Mouse (Mus musculus): ENCODE measurements at regions not wholly inside any gene's neighbourhood (a gene's known extent, or its start where the extent isn't known, plus 50 kb on each side); places are given as distances from the start of the nearest gene placed in this dataset.

DNA sequence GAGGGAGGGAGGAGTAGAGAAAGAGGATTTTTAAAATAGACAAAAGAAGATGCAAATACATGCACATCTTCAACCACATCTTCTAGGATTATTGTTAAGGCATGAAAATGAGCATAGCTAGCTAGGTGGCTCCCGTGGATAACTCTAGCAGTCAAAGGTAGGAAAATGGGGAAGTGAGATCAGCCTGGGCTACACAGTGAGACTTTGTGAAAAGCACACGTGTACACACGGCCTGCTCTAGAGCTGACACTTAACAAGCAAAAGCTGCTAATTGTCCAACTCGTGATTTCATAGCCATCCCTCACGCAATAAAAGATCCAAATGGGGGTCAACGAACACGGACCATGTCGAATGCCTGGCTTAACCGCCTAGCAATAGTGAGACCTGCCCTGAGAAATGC lies 642.0 kb upstream of the Sox9 start:
- no peak for DNase-seq

GRCm38 (mm10) chr11:112140495-112140894 lies 641.5 kb upstream of the Sox9 start:
- peak; percentile 95 for DNase-seq

GRCm38 (mm10) chr11:112140912-112141311 lies 641.1 kb upstream of the Sox9 start:
- DNase-seq = no peak

DNA sequence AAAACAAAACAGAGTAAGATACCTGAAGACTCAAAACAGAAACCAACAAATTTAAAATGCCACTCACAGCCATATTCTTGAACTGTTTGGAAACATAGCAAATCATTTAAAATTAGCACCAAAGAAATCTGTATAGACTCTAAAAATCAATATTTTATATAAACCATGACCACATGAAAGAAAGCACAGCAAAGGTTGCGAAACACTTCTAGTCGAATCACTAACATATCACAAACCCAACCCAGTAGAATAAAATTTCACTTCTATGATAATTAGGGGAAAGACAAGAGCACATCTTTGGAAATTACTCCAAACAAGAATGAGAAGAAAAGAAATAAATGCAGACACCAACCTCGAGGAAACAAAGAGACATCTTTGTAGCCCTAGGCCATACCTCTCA lies 630.0 kb upstream of the Sox9 start:
- no peak for DNase-seq

DNA sequence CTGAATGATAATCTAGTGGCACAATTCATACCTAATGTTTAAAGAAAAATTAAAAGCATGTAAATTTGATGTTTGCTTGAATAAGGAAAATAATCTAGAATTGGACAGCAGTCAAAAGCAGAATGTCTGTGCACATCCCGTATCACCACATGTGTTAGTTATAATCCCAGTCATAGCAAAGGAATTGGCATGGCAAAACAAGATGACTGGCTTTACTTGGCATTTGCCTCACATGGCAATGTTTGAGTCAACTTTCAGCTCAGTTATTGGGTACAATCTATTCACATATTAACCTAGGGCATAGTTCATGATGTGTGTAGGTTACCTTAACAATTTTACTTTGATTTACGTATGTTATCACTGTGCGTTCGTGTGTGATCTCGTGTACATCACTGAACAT lies 628.8 kb upstream of the Sox9 start:
- DNase-seq = no peak

DNA sequence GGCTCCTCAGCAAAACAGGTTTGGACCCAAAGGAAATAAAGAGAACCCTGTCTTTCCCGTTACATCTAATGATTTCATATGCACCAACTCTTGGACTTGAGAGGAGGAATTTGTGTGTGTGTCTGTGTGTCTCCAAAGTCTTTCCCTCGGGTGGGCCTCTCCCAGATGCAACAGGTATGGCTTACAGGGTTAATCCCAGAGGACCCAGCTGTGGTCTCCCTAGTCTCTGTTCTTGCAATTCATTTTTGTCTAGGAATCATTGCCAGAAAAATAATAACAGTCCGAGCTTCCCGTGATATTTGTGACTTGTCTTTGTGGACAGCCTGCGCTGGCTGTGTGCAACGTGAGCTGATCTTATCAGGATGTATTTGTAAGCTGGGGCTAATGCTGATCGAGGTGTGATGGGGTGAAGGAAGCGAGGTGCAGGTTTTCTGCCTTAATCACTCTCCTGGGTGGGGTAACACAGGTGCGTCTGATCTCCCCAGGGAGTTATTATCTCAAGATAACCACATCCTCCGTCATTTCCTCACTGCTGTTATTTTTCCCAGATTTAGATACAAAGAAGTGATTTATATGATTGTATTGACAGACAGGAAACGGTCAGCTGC lies 627.2 kb upstream of the Sox9 start:
- DNase-seq = no peak

DNA sequence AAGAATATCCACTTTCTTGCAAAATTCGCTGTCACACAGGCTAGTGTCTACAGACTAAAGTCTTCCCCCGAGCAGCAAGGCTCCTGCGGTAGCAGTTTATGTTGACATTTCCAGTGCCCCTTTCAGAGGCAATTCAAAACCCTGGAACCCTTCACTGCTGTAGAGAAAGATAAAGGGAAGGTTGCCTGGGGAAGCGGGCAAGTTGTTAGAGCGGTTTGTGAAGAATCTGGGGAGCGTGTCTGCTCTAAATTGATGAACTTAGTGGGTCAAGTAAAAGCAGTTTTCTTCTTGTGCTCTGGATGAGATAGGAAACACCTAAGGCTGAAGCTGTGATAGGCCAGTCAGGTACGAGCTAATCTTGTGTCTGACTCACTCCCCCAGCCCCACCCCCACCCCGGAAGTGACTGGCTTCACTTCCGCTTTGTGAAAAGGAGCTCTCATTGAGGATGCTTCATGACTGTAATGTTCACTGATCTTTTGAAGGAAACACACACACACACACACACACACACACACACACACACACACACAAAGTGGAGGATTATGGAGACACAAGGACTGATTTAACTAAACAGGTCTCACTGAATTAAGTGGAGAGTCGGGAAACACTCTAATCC lies 626.6 kb upstream of the Sox9 start:
- DNase-seq = no peak

DNA sequence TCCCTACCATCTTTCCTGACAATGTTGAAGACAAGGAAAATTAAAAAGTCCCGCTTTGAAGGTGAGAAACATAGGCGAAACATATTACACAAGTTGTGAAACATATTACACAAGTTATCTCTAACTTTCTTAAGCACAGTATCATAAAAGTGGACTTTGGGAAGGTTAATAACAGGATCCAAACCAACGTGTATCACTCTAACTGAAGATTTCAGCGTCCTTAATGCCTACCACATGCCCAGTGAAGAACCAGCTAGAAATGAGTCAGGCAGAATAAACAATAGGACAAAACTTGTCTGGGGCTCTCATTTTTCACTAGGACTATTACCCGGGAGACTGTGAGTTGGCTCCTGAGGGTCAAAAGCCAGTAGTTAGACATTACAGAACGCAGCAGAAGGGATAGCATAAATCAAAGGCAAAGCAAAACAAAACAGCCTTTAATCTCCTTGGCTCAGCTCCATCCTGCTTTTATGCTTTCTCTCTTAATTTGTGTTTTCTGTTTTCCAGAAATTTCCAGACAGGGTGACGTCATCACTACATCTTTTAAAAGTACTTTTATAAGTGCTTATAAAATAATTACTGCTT lies 618.3 kb upstream of the Sox9 start:
- no peak for DNase-seq

DNA sequence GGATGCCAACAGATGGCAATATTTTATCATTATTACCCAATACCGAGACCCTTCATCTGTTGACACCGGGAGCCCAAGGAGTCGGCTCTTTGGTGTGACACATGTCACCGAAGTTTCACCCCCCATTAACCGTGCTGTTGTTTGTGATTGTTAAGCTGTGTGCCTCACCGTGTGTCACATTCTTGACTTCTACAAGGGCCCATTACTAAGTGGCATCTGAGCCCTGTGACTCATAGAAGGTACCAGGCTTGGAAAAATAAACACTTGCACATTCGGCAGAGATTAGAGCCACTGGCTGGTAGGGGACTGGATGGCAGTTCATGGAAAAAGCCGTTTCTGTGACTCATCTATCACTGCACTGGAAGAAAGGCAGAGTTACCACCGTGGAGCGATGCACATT lies 608.4 kb upstream of the Sox9 start:
- DNase-seq = no peak

GRCm38 (mm10) chr11:112175302-112175701 lies 606.7 kb upstream of the Sox9 start:
- no peak for DNase-seq

GRCm38 (mm10) chr11:112180666-112181065 lies 601.4 kb upstream of the Sox9 start:
- no peak for DNase-seq

- DNase-seq = peak; percentile 93
Observed at GRCm38 (mm10) chr11:112197620-112198268, 584.3 kb upstream of the Sox9 start.

DNA sequence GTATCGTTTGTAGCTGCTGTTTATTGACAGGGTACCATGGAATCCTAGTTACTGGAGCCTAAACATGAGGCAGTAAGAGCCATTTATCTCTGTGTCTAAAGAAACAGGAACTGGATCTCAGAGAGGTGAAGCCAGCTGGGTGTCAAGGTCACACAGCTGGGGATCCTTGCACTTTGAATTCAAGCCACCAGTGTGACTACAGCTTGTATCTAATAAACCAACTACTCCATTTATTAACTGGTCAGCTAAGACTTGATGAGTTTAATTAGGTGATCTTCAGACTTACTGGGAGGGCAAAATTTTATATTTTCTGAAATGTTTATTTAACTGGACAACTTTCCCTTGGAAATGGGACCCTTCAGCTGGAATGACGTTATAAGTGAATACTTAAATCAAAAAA lies 577.5 kb upstream of the Sox9 start:
- DNase-seq = no peak

DNA sequence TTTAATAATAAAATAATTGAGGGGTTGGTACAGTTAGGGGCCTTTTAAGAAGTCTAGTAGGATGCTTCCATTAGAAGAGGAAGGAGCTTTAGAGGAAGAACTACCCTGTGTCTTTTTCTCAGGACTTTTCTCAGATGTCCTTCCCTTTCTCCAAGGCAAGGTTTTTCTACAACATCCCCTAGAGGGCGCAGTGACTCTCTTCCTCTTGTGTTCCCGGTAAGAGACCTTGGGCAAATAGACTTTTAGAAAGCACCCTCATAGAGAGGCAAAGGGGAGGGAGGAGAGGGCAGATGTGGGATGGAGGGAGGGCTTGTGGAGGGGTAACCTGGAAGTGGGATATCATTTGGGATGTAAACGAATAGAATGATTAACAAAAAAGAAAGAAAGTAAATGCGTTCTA lies 572.6 kb upstream of the Sox9 start:
- DNase-seq = peak; percentile 81

GRCm38 (mm10) chr11:112219046-112219720 lies 562.8 kb upstream of the Sox9 start:
- DNase-seq = no peak

- no peak for DNase-seq
Observed at GRCm38 (mm10) chr11:112234492-112235116, 547.4 kb upstream of the Sox9 start.

GRCm38 (mm10) chr11:112238960-112239884 lies 542.8 kb upstream of the Sox9 start:
- DNase-seq = no peak

DNA sequence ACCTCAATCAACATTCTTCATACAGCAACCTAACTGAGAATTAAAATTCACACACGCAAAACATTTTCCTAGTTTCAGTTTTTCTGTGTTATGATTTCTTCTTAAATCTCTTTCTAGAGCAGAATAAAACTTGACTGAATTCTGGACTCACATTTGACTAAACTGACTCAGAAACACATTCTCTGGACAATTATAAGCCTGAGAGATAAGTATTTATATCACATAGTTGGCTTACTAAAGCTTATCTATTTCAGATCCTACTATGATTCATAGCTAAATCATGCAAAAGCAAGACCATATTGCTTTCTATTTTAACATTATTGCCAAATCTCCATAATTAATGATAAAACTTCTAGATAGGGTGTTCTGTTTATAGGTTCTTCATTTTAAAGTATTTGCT lies 529.5 kb upstream of the Sox9 start:
- no peak for DNase-seq

GRCm38 (mm10) chr11:112253061-112253460 lies 529.0 kb upstream of the Sox9 start:
- no peak for DNase-seq

DNA sequence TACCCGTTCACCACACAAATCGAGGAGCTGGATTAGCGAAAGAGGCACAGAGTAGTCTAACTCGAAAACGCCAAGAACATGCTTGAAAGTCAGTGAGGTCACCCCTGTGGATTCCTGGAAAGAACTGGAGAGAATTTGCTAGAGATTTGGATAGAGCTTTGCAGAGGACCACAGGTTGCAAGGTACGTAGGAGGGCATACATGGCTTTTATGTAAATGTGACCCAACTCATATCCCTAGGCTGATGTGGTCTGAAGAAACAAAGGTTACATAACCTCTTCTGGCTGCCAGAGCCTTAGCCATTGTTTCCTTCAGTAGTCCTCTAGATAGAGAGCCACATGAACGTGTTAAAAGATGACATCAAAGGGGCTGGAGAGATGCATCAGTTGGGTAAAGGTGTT lies 525.7 kb upstream of the Sox9 start:
- DNase-seq = no peak

GRCm38 (mm10) chr11:112264077-112264476 lies 517.9 kb upstream of the Sox9 start:
- DNase-seq = no peak

GRCm38 (mm10) chr11:112270911-112271310 lies 511.1 kb upstream of the Sox9 start:
- DNase-seq = no peak
